8 mouse cellular contexts compared by ENCODE assay signal in genomic region chr9:70141885-70142326, GRCm38 (mm10). TPM values are rescaled to one million over a fixed set of nuclear protein-coding genes. Genes with fewer than 3 reads are reported as not detected.
A peak's percentile ranks its signal among the peaks of the same experiment; 100 is the strongest.
DNase-seq lines count a peak whose midpoint lies in the region; ATAC-seq and TF ChIP-seq lines count a peak whose summit lies in the region.

No protein-coding gene starts in this region.

- H3K27ac ChIP-seq in embryonic facial prominence, embryonic 10.5 days (replicated peaks) = no peak overlapping the region
- H3K27ac ChIP-seq in hindbrain, embryonic 16.5 days (ENCODE audit: low read depth, low read length) = peak overlapping the region; percentile 78
- peak overlapping the region; percentile 52; the same call in 1 of the 2 replicates for H3K27ac ChIP-seq in midbrain, postnatal 0 days (ENCODE audit: low read depth, low read length)

- peak; percentile 58 for ATAC-seq in hindbrain, embryonic 16.5 days
- peak; percentile 45 for ATAC-seq in midbrain, postnatal 0 days (ENCODE audit: low FRiP score)

- peak overlapping the region; percentile 80 for H3K4me2 ChIP-seq in hindbrain, embryonic 16.5 days (ENCODE audit: low read length)
- peak overlapping the region; percentile 88 for H3K4me2 ChIP-seq in midbrain, postnatal 0 days (ENCODE audit: low read depth, low read length, poor library complexity, severe bottlenecking)

- peak overlapping the region; percentile 82 for H3K9ac ChIP-seq in hindbrain, embryonic 16.5 days (ENCODE audit: low read depth, low read length)
- H3K9ac ChIP-seq in midbrain, postnatal 0 days (replicated peaks; ENCODE audit: low read length, poor library complexity, severe bottlenecking) = peak overlapping the region; percentile 54

- H3K27me3 ChIP-seq in embryonic facial prominence, embryonic 10.5 days (replicated peaks; ENCODE audit: low read depth, poor library complexity, severe bottlenecking) = peaks cover 68% of the 10 kb centered on the region
- H3K27me3 ChIP-seq in hindbrain, embryonic 16.5 days (replicated peaks; ENCODE audit: control insufficient read depth, insufficient read depth, low read length) = no peaks in the 10 kb centered on the region
- H3K27me3 ChIP-seq in midbrain, postnatal 0 days (ENCODE audit: insufficient read depth, low read length) = no peaks in the 10 kb centered on the region

- WGBS in embryonic facial prominence, embryonic 10.5 days = 4% methylated on average over 11 of the region's 11 CpGs
- WGBS in hindbrain, embryonic 16.5 days = 3% methylated on average over 11 of the region's 11 CpGs
- 3% methylated on average over 11 of the region's 11 CpGs for WGBS in midbrain, postnatal 0 days

- H3K9me3 ChIP-seq in embryonic facial prominence, embryonic 10.5 days = no peaks in the 10 kb centered on the region
- H3K9me3 ChIP-seq in hindbrain, embryonic 16.5 days (ENCODE audit: control insufficient read depth, low read length) = no peaks in the 10 kb centered on the region
- no peaks in the 10 kb centered on the region for H3K9me3 ChIP-seq in midbrain, postnatal 0 days (ENCODE audit: low read length)

- H3K36me3 ChIP-seq in embryonic facial prominence, embryonic 10.5 days (replicated peaks) = no peaks in the 10 kb centered on the region
- no peaks in the 10 kb centered on the region for H3K36me3 ChIP-seq in hindbrain, embryonic 16.5 days (ENCODE audit: control insufficient read depth, insufficient read depth, low read length)
- H3K36me3 ChIP-seq in midbrain, postnatal 0 days (ENCODE audit: insufficient read depth, low read length) = no peaks in the 10 kb centered on the region

- peak; percentile 9 for DNase-seq in kidney, postnatal 10 days
- DNase-seq in kidney, adult 18-20 months = no peak
- peak; percentile 21 for DNase-seq in embryonic facial prominence, embryonic 10.5 days (ENCODE audit: low spot score)
- DNase-seq in midbrain, postnatal 0 days (ENCODE audit: low spot score) = peak; percentile 40
- no peak for DNase-seq in natural killer cell, adult 2 months (ENCODE audit: low spot score in 2 of 2)
- DNase-seq in spleen, postnatal 36 days (ENCODE audit: low spot score in 2 of 2) = no peak
- DNase-seq in kidney, postnatal 14 days = no peak

- no peak for TF ChIP-seq CTCF in midbrain, postnatal 0 days (IDR thresholded peaks at IDR 0.05)

- peaks cover 45% of the 10 kb centered on the region for H3K4me1 ChIP-seq in embryonic facial prominence, embryonic 10.5 days
- peaks cover 10% of the 10 kb centered on the region for H3K4me1 ChIP-seq in hindbrain, embryonic 16.5 days (ENCODE audit: control insufficient read depth, insufficient read depth, low read depth, low read length)
- no peaks in the 10 kb centered on the region for H3K4me1 ChIP-seq in midbrain, postnatal 0 days (ENCODE audit: insufficient read depth, low read length)

- peak overlapping the region; percentile 65 for H3K4me3 ChIP-seq in embryonic facial prominence, embryonic 10.5 days
- peak overlapping the region; percentile 77 for H3K4me3 ChIP-seq in hindbrain, embryonic 16.5 days (ENCODE audit: low read length)
- peak overlapping the region; percentile 60 for H3K4me3 ChIP-seq in midbrain, postnatal 0 days (ENCODE audit: low read depth, low read length)

RNA-seq across cellular contexts. Expression of gene Fam81a, which starts 0.5 kb away (rescaled TPM):
- 1.9 and 2.6 TPM in 2 replicates for polyA plus RNA-seq in embryonic facial prominence, embryonic 10.5 days (2016; fragmentation: Nextera tagmentation; extraction: Ambion mirVana)
- polyA plus RNA-seq in hindbrain, embryonic 16.5 days (2015; fragmentation: Nextera tagmentation; extraction: Ambion mirVana) = 13.6 and 16.3 TPM in 2 replicates
- 8.5 and 10.7 TPM in 2 replicates for total RNA-seq in midbrain, postnatal 0 days (2014; rRNA removed)
- 9.8 and 11.8 TPM in 2 replicates for polyA plus RNA-seq in midbrain, postnatal 0 days (2015; fragmentation: Nextera tagmentation; extraction: Ambion mirVana)

Comparison
In these comparisons a context has a peak if more than half of its experiments do, and no peak if none do; other contexts are left out.
1. DNase-seq: peak in kidney, postnatal 10 days (single experiment), embryonic facial prominence, embryonic 10.5 days (single experiment) and midbrain, postnatal 0 days (single experiment); none in kidney, adult 18-20 months (single experiment), natural killer cell, adult 2 months (0 of 2), spleen, postnatal 36 days (0 of 2) and kidney, postnatal 14 days (single experiment).
2. Peak in every context shown above with its lines, with median percentiles within 50 percentile points of each other: H3K4me3 ChIP-seq.